Mouse (Mus musculus) cortical plate, adult 2 months (tissue): Measurements from ENCODE around the gene Pi4k2a. TPM values are rescaled to one million over a fixed set of nuclear protein-coding genes. Genes with fewer than 3 reads are reported as not detected.

ENCODE experiments used
- H3K27ac ChIP-seq: fragments of 200-500 bp; 2 replicates; pipeline ENCODE4 v1.5.1; 2012; ENCODE audit warnings: low read length, control low read depth, inconsistent platforms; ENCODE audit not compliant: insufficient read depth
- H3K4me1 ChIP-seq: fragments of 200-500 bp; 2 replicates; pipeline ENCODE4 v1.6.1; 2011; ENCODE audit warnings: low read length; ENCODE audit not compliant: control insufficient read depth, insufficient read depth
- H3K4me3 ChIP-seq: fragments of 200-500 bp; 2 replicates; pipeline ENCODE4 v1.5.1; 2011; ENCODE audit warnings: mild to moderate bottlenecking, low read length, control low read depth; ENCODE audit not compliant: insufficient read depth
- CTCF ChIP-seq: fragments of 200-500 bp; IDR thresholded peaks from 2 replicates; pipeline ENCODE4 v1.5.1; 2011; ENCODE audit warnings: mild to moderate bottlenecking, control low read depth, low read length; ENCODE audit not compliant: insufficient read depth; ENCODE audit errors: extremely low read depth
- POLR2A ChIP-seq: fragments of 200-500 bp; IDR thresholded peaks from 2 replicates; pipeline ENCODE4 v1.6.1; 2011; ENCODE audit warnings: mild to moderate bottlenecking, low read length, control low read depth; ENCODE audit not compliant: insufficient read depth; ENCODE audit errors: extremely low read depth
- polyA plus RNA-seq: library from polyadenylated mRNA; depleted of rRNA; stranded (reverse); fragments of >200 nt; gene quantifications from 2 replicates; pipeline ENCODE4 v1.2.3, GENCODE M21; 2012

The Pi4k2a gene
- polyA plus RNA-seq, 1 experiment: 57.0 TPM

GRCm38 (mm10) chr19:42118142-42118541 lies 27.9 kb downstream of the Pi4k2a start:
- TF ChIP-seq POLR2A (no peak), CTCF (no peak)
- H3K4me3 ChIP-seq: no peak overlapping the region
- no peaks in the 10 kb centered on the region for H3K4me1 ChIP-seq
- no peak overlapping the region for H3K27ac ChIP-seq

- H3K4me1 ChIP-seq: no peaks in the 10 kb centered on the region
- no peak overlapping the region for H3K27ac ChIP-seq
- TF ChIP-seq CTCF (no peak), POLR2A (no peak)
- H3K4me3 ChIP-seq: no peak overlapping the region
Observed at GRCm38 (mm10) chr19:42118596-42118995, 28.3 kb downstream of the Pi4k2a start.

GRCm38 (mm10) chr19:42120451-42120850 lies 30.2 kb downstream of the Pi4k2a start:
- H3K27ac ChIP-seq: no peak overlapping the region
- no peak overlapping the region for H3K4me3 ChIP-seq
- no peaks in the 10 kb centered on the region for H3K4me1 ChIP-seq
- TF ChIP-seq CTCF (no peak), POLR2A (no peak)

- no peak overlapping the region for H3K4me3 ChIP-seq
- no peak for TF ChIP-seq CTCF
- TF ChIP-seq POLR2A: no peak
- H3K4me1 ChIP-seq: peaks cover 4% of the 10 kb centered on the region
- no peak overlapping the region for H3K27ac ChIP-seq
Observed at GRCm38 (mm10) chr19:42124684-42125083, 34.4 kb downstream of the Pi4k2a start.

GRCm38 (mm10) chr19:42125501-42126218 lies 35.4 kb downstream of the Pi4k2a start:
- no peak overlapping the region for H3K27ac ChIP-seq
- TF ChIP-seq CTCF: no peak
- no peak for TF ChIP-seq POLR2A
- H3K4me3 ChIP-seq: no peak overlapping the region
- peaks cover 4% of the 10 kb centered on the region for H3K4me1 ChIP-seq

- H3K4me3 ChIP-seq: no peak overlapping the region
- H3K27ac ChIP-seq: no peak overlapping the region
- TF ChIP-seq POLR2A: no peak
- no peak for TF ChIP-seq CTCF
- peaks cover 4% of the 10 kb centered on the region for H3K4me1 ChIP-seq
Observed at GRCm38 (mm10) chr19:42126219-42126605, 35.9 kb downstream of the Pi4k2a start.

GRCm38 (mm10) chr19:42127024-42127423 lies 36.8 kb downstream of the Pi4k2a start:
- TF ChIP-seq POLR2A (no peak), CTCF (no peak)
- peaks cover 4% of the 10 kb centered on the region for H3K4me1 ChIP-seq
- H3K4me3 ChIP-seq: no peak overlapping the region
- H3K27ac ChIP-seq: no peak overlapping the region

GRCm38 (mm10) chr19:42128052-42128740 lies 37.9 kb downstream of the Pi4k2a start:
- H3K27ac ChIP-seq: peak overlapping the region; percentile 48
- peak overlapping the region; percentile 60 for H3K4me3 ChIP-seq
- TF ChIP-seq CTCF: no peak
- H3K4me1 ChIP-seq: peaks cover 4% of the 10 kb centered on the region

- Histone ChIP-seq H3K4me3 (peak within 1 kb of the TSS; percentile 60), H3K4me1 (peaks cover 4% of the 10 kb centered on the region), H3K27ac (peak within 1 kb of the TSS; percentile 84)
- TF ChIP-seq POLR2A (peak; percentile 92), CTCF (no peak)
Observed at GRCm38 (mm10) chr19:42128787-42129508, 38.7 kb downstream of the Pi4k2a start, which contains the start of gene Avpi1. Avpi1 (minus strand) TSS chr19:42129059.
